Mouse (Mus musculus): ENCODE data around the gene Prnd.
A peak's percentile ranks its signal among the peaks of the same experiment; 100 is the strongest.

Gene Prnd

GRCm38 (mm10) chr2:131988550-131988949 lies 37.9 kb downstream of the Prnd start:
- no peak for DNase-seq

GRCm38 (mm10) chr2:131992487-131992886 lies 41.8 kb downstream of the Prnd start:
- DNase-seq, result no peak

- DNase-seq, result no peak
These were observed 42.5 kb downstream of the Prnd start for GRCm38 (mm10) chr2:131993151-131993550.

GRCm38 (mm10) chr2:131993563-131994088 lies 43.0 kb downstream of the Prnd start:
- peak; percentile 29 to 62 for DNase-seq

- DNase-seq, result no peak
These were observed 44.3 kb downstream of the Prnd start for GRCm38 (mm10) chr2:131994971-131995370.

- peak in 1 of 2 experiments; percentile 61 for DNase-seq
These were observed 45.1 kb downstream of the Prnd start for GRCm38 (mm10) chr2:131995742-131996141.

- DNase-seq, result no peak
These were observed 45.7 kb downstream of the Prnd start for GRCm38 (mm10) chr2:131996369-131996768.

GRCm38 (mm10) chr2:131997356-131997755 lies 46.7 kb downstream of the Prnd start:
- DNase-seq, result no peak

GRCm38 (mm10) chr2:132001696-132002334 lies 51.2 kb downstream of the Prnd start:
- DNase-seq, result no peak

- DNase-seq, result no peak
These were observed 53.3 kb downstream of the Prnd start for GRCm38 (mm10) chr2:132003916-132004315.

GRCm38 (mm10) chr2:132004495-132005136 lies 54.0 kb downstream of the Prnd start:
- DNase-seq, result no peak

- no peak for DNase-seq
These were observed 54.8 kb downstream of the Prnd start for GRCm38 (mm10) chr2:132005445-132005844.
